Mouse (Mus musculus) left cerebral cortex, adult 9 months (tissue): ENCODE measurements around the gene Prss29.

ENCODE experiments used
- DNase-seq, 2 experiments: peaks; one replicate each; pipeline ENCODE4 v3.0.0; 2022; ENCODE audit warnings: low spot score in 2 of 2

The Prss29 gene

DNA sequence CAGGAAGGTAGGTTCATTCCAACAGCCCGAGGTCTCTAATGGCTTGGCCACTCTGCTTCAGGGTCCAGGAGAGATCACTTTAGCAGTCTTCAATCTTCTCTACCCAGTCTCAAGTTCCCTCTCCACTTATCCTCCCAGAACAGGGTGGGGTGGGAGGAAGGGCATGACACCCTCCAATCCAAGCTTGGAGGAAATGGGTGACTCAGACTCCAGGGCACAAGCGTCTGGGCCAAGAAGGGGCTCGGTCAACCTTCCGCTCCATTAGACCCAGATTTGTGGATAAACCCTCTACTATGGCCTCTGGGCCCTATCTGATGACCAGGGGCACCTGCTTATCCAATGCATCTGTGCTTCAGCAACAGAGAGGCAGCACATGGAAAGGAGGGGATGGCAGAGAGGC is 27.0 kb downstream of the Prss29 start, which contains the start of gene Tpsab1:
Tpsab1 (minus strand) TSS at position 101 of the 400 bp plus-strand sequence.
- DNase-seq, result no peak

DNA sequence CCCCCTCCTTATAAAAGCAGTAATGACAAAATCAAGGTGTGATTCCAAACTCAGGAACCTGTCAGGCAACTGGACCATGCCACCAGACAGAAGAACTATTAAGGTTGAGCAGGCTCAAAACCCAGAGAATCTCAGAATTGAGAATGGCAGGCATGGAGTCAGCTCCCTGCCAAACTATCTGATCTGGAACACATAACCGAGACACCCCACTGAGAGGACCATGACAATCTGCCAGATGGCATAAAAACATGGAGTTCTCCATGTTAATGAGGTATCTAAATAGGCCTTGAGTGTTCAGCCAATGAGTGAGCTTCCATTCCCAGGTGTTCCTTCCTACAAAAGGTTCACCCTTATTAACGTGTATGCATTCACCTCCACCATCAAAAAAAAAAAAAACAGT is 42.8 kb downstream of the Prss29 start:
- DNase-seq, result no peak

DNA sequence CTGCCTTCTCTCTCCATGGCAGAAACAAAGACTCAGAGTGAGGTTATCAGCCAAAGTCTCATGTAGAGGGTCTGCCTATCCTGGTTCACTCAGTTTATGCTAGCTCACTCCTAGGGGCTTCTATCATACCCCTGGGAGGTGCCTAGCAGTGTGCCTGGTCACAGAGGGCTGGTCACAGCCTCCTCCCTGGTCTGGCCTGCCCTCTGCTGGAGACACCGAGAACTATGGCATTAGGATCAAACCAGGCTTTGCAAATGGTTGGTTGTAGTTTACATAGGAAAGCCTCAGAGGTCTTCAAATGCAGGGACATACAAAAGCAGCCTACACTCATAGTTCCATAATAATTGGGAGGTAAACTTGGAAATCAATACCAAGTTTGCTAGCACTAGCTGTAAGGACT is 45.3 kb downstream of the Prss29 start:
- peak in 1 of 2 experiments; percentile 47 for DNase-seq

DNA sequence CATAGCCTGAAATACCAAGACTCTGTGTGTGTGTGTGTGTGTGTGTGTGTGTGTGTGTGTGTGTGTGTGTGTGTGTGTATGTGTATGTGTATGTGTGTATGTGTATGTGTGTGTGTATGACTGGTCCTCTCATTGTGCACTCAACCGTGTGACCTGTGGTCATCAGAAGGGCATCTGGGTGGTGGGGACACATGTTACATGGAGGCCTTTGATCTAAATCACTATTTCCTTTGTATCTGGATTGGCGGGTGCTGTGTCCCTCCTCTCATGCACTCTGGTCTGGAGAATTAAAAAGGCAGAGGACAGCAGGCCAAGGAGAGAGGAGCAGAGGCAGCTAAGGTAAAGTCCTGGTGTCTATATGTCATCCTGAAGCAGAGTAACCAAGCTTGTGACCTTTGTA is 47.6 kb downstream of the Prss29 start, which contains the start of gene Tpsb2:
Tpsb2 (plus strand) TSS at position 301 of the 400 bp plus-strand sequence.
- no peak for DNase-seq

DNA sequence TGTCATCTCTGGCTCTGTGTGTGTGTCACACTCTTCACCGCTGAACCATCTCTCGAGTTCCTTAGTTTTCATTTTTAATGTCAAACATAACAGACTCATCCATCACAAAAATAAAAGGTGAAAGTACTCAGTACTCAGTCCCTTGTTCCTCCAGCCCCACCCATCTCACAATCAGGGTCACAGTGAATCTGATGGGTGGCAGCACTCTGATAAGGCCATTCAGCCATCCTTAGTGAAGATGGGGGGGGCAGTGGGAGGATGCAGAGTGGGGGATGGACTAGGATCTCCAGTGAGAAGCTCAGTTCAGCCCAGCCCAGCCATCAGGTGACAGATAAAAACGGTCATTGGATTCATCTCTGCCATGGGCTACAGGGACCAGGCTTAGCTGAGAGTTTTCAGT is 50.5 kb downstream of the Prss29 start, which contains the start of gene Tpsg1:
Tpsg1 (plus strand) TSS at position 301 of the 400 bp plus-strand sequence.
- DNase-seq, result no peak
